Mouse (Mus musculus): ENCODE measurements around the gene Synpo2l. TPM values are rescaled to one million over a fixed set of nuclear protein-coding genes. Genes with fewer than 3 reads are reported as not detected.
"Not testable (repeated sequence)": the region's sequence is repeated elsewhere in the genome, so short reads cannot be mapped to it uniquely, and the experiment has no call there.

The Synpo2l gene
- total RNA-seq (2014; fragmentation: Nextera tagmentation) (not detected in 2 replicates), total RNA-seq (2017) (0.05 and 0.46 TPM in 2 replicates)

- ATAC-seq (replicated peaks; ENCODE audit: low FRiP score, low TSS enrichment, poor library complexity, severe bottlenecking): no peak
Observed at GRCm38 (mm10) chr14:20668154-20668810, at the start of gene Synpo2l. Gene Synpo2l, minus strand, starts transcription at chr14:20668354.

GRCm38 (mm10) chr14:20713832-20714231, 45.7 kb upstream of the Synpo2l start:
- ATAC-seq (replicated peaks; ENCODE audit: low FRiP score, low TSS enrichment, poor library complexity, severe bottlenecking): no peak

- peak; percentile 25; the same call in 1 of the 2 replicates for ATAC-seq (replicated peaks; ENCODE audit: low FRiP score, low TSS enrichment, poor library complexity, severe bottlenecking)
Observed at GRCm38 (mm10) chr14:20708239-20708638, 40.1 kb upstream of the Synpo2l start.

GRCm38 (mm10) chr14:20707201-20708190, 39.3 kb upstream of the Synpo2l start, which contains the start of gene Zswim8:
Gene Zswim8, plus strand, starts transcription at chr14:20707552.
- ATAC-seq (replicated peaks; ENCODE audit: low FRiP score, low TSS enrichment, poor library complexity, severe bottlenecking): peak; percentile 72

GRCm38 (mm10) chr14:20703461-20703860, 35.3 kb upstream of the Synpo2l start:
- not testable (repeated sequence) for ATAC-seq (replicated peaks; ENCODE audit: low FRiP score, low TSS enrichment, poor library complexity, severe bottlenecking)

- peak; percentile 77 for ATAC-seq (replicated peaks; ENCODE audit: low FRiP score, low TSS enrichment, poor library complexity, severe bottlenecking)
Observed at GRCm38 (mm10) chr14:20702741-20703381, 34.7 kb upstream of the Synpo2l start, which contains the start of gene Chchd1. Gene Chchd1, plus strand, starts transcription at chr14:20703006.

GRCm38 (mm10) chr14:20702096-20702740, 34.1 kb upstream of the Synpo2l start:
- no peak for ATAC-seq (replicated peaks; ENCODE audit: low FRiP score, low TSS enrichment, poor library complexity, severe bottlenecking)

GRCm38 (mm10) chr14:20701554-20701953, 33.4 kb upstream of the Synpo2l start:
- no peak for ATAC-seq (replicated peaks; ENCODE audit: low FRiP score, low TSS enrichment, poor library complexity, severe bottlenecking)

- no peak for ATAC-seq (replicated peaks; ENCODE audit: low FRiP score, low TSS enrichment, poor library complexity, severe bottlenecking)
Observed at GRCm38 (mm10) chr14:20700362-20700761, 32.2 kb upstream of the Synpo2l start.

- ATAC-seq (replicated peaks; ENCODE audit: low FRiP score, low TSS enrichment, poor library complexity, severe bottlenecking): no peak
Observed at GRCm38 (mm10) chr14:20698515-20698914, 30.4 kb upstream of the Synpo2l start.

GRCm38 (mm10) chr14:20696986-20697385, 28.8 kb upstream of the Synpo2l start:
- 0 out of 2 replicates have a peak, but pooled peaks have one; percentile 37 for ATAC-seq (replicated peaks; ENCODE audit: low FRiP score, low TSS enrichment, poor library complexity, severe bottlenecking)

GRCm38 (mm10) chr14:20695761-20696520, 27.8 kb upstream of the Synpo2l start:
- ATAC-seq (replicated peaks; ENCODE audit: low FRiP score, low TSS enrichment, poor library complexity, severe bottlenecking): no peak

- ATAC-seq (replicated peaks; ENCODE audit: low FRiP score, low TSS enrichment, poor library complexity, severe bottlenecking): peak; percentile 70
Observed at GRCm38 (mm10) chr14:20694884-20695760, 27.0 kb upstream of the Synpo2l start, which contains the start of gene Fut11. Gene Fut11, plus strand, starts transcription at chr14:20694968.

- peak; percentile 35 for ATAC-seq (replicated peaks; ENCODE audit: low FRiP score, low TSS enrichment, poor library complexity, severe bottlenecking)
Observed at GRCm38 (mm10) chr14:20694185-20694883, 26.2 kb upstream of the Synpo2l start.

- no peak for ATAC-seq (replicated peaks; ENCODE audit: low FRiP score, low TSS enrichment, poor library complexity, severe bottlenecking)
Observed at GRCm38 (mm10) chr14:20693589-20694101, 25.5 kb upstream of the Synpo2l start.

- ATAC-seq (replicated peaks; ENCODE audit: low FRiP score, low TSS enrichment, poor library complexity, severe bottlenecking): no peak
Observed at GRCm38 (mm10) chr14:20691772-20692171, 23.6 kb upstream of the Synpo2l start.

GRCm38 (mm10) chr14:20689009-20689408, 20.9 kb upstream of the Synpo2l start:
- no peak for ATAC-seq (replicated peaks; ENCODE audit: low FRiP score, low TSS enrichment, poor library complexity, severe bottlenecking)

Data from megakaryocyte-erythroid progenitor cell, adult 5-6 weeks (primary cell).